Mouse (Mus musculus): ENCODE data around the gene Bspry. TPM values are rescaled to one million over a fixed set of nuclear protein-coding genes. Genes with fewer than 3 reads are reported as not detected.

Gene Bspry
- polyA plus RNA-seq, 1 experiment from 2014 or later, result 1.1 TPM

- no peak overlapping the region for H3K4me3 ChIP-seq
- H3K9me3 ChIP-seq, result no peaks in the 10 kb centered on the region
- no peak overlapping the region for H3K4me2 ChIP-seq
- H3K27ac ChIP-seq (replicated peaks), result no peak overlapping the region
- ATAC-seq (ENCODE audit: low FRiP score, low read depth), result no peak
- H3K27me3 ChIP-seq, result 0 out of 2 replicates have a peak, but pooled peaks cover 4% of the 10 kb centered on the region
- H3K9ac ChIP-seq, result no peak overlapping the region
- no peaks in the 10 kb centered on the region for H3K4me1 ChIP-seq (replicated peaks)
- H3K36me3 ChIP-seq, result no peaks in the 10 kb centered on the region
- 89% methylated on average over 8 of the region's 8 CpGs for WGBS
These were observed 5.8 kb downstream of the Bspry start for GRCm38 (mm10) chr4:62485450-62486161.

GRCm38 (mm10) chr4:62486162-62486696 is 6.4 kb downstream of the Bspry start:
- Histone ChIP-seq H3K27me3 (0 out of 2 replicates have a peak, but pooled peaks cover 4% of the 10 kb centered on the region), H3K9me3 (no peaks in the 10 kb centered on the region), H3K36me3 (no peaks in the 10 kb centered on the region), H3K4me1 (replicated peaks) (no peaks in the 10 kb centered on the region), H3K4me2 (no peak overlapping the region), H3K27ac (replicated peaks) (no peak overlapping the region), H3K4me3 (no peak overlapping the region), H3K9ac (no peak overlapping the region)
- WGBS, result 95% methylated on average over 15 of the region's 15 CpGs
- ATAC-seq (ENCODE audit: low FRiP score, low read depth), result no peak

GRCm38 (mm10) chr4:62487172-62487571 is 7.3 kb downstream of the Bspry start:
- Histone ChIP-seq H3K9ac (no peak overlapping the region), H3K27ac (replicated peaks) (no peak overlapping the region), H3K4me3 (no peak overlapping the region), H3K9me3 (no peaks in the 10 kb centered on the region), H3K4me1 (replicated peaks) (no peaks in the 10 kb centered on the region), H3K4me2 (no peak overlapping the region), H3K36me3 (no peaks in the 10 kb centered on the region), H3K27me3 (no peaks in the 10 kb centered on the region)
- no peak for ATAC-seq (ENCODE audit: low FRiP score, low read depth)
- 92% methylated on average over 5 of the region's 5 CpGs for WGBS

GRCm38 (mm10) chr4:62487914-62488313 is 8.1 kb downstream of the Bspry start:
- no peak for ATAC-seq (ENCODE audit: low FRiP score, low read depth)
- Histone ChIP-seq H3K27me3 (no peaks in the 10 kb centered on the region), H3K36me3 (no peaks in the 10 kb centered on the region), H3K9me3 (no peaks in the 10 kb centered on the region), H3K9ac (no peak overlapping the region), H3K4me3 (no peak overlapping the region), H3K27ac (replicated peaks) (no peak overlapping the region), H3K4me2 (no peak overlapping the region), H3K4me1 (replicated peaks) (no peaks in the 10 kb centered on the region)
- 74% methylated on average over 2 of the region's 2 CpGs for WGBS

GRCm38 (mm10) chr4:62492682-62493081 is 12.8 kb downstream of the Bspry start:
- H3K27ac ChIP-seq (replicated peaks), result no peak overlapping the region
- no peaks in the 10 kb centered on the region for H3K4me1 ChIP-seq (replicated peaks)
- no peaks in the 10 kb centered on the region for H3K9me3 ChIP-seq
- no peak for ATAC-seq (ENCODE audit: low FRiP score, low read depth)
- 0 out of 2 replicates have a peak, but pooled peaks cover 2% of the 10 kb centered on the region for H3K36me3 ChIP-seq
- no peak overlapping the region for H3K9ac ChIP-seq
- no peaks in the 10 kb centered on the region for H3K27me3 ChIP-seq
- WGBS, result 72% methylated on average over 2 of the region's 2 CpGs
- no peak overlapping the region for H3K4me2 ChIP-seq
- H3K4me3 ChIP-seq, result no peak overlapping the region

- no peaks in the 10 kb centered on the region for H3K4me1 ChIP-seq (replicated peaks)
- no peak overlapping the region for H3K9ac ChIP-seq
- H3K27me3 ChIP-seq, result no peaks in the 10 kb centered on the region
- no peak overlapping the region for H3K4me3 ChIP-seq
- ATAC-seq (ENCODE audit: low FRiP score, low read depth), result no peak
- 67% methylated on average over 9 of the region's 9 CpGs for WGBS
- H3K36me3 ChIP-seq, result peaks cover 12% of the 10 kb centered on the region
- no peak overlapping the region for H3K27ac ChIP-seq (replicated peaks)
- H3K9me3 ChIP-seq, result no peaks in the 10 kb centered on the region
- H3K4me2 ChIP-seq, result no peak overlapping the region
These were observed 14.4 kb downstream of the Bspry start for GRCm38 (mm10) chr4:62494230-62494629.

GRCm38 (mm10) chr4:62495946-62496345 is 16.1 kb downstream of the Bspry start:
- ATAC-seq (ENCODE audit: low FRiP score, low read depth), result no peak
- no peak overlapping the region for H3K4me2 ChIP-seq
- H3K27ac ChIP-seq (replicated peaks), result no peak overlapping the region
- H3K9me3 ChIP-seq, result no peaks in the 10 kb centered on the region
- H3K9ac ChIP-seq, result no peak overlapping the region
- no peaks in the 10 kb centered on the region for H3K27me3 ChIP-seq
- no peak overlapping the region for H3K4me3 ChIP-seq
- peaks cover 2% of the 10 kb centered on the region for H3K4me1 ChIP-seq (replicated peaks)
- peaks cover 16% of the 10 kb centered on the region for H3K36me3 ChIP-seq
- WGBS, result 78% methylated on average over 8 of the region's 8 CpGs

GRCm38 (mm10) chr4:62496815-62497214 is 17.0 kb downstream of the Bspry start:
- H3K36me3 ChIP-seq, result peaks cover 16% of the 10 kb centered on the region
- H3K9ac ChIP-seq, result no peak overlapping the region
- peaks cover 9% of the 10 kb centered on the region for H3K4me1 ChIP-seq (replicated peaks)
- no peak overlapping the region for H3K27ac ChIP-seq (replicated peaks)
- 0 out of 2 replicates have a peak, but pooled peaks have one; percentile 35 for ATAC-seq (ENCODE audit: low FRiP score, low read depth)
- 70% methylated on average over 8 of the region's 8 CpGs for WGBS
- H3K4me2 ChIP-seq, result no peak overlapping the region
- H3K9me3 ChIP-seq, result no peaks in the 10 kb centered on the region
- H3K27me3 ChIP-seq, result no peaks in the 10 kb centered on the region
- H3K4me3 ChIP-seq, result no peak overlapping the region

GRCm38 (mm10) chr4:62500799-62501198 is 20.9 kb downstream of the Bspry start:
- H3K36me3 ChIP-seq, result peaks cover 16% of the 10 kb centered on the region
- H3K9ac ChIP-seq, result no peak overlapping the region
- H3K4me1 ChIP-seq (replicated peaks), result peaks cover 12% of the 10 kb centered on the region
- H3K4me3 ChIP-seq, result no peak overlapping the region
- no peak for ATAC-seq (ENCODE audit: low FRiP score, low read depth)
- H3K27ac ChIP-seq (replicated peaks), result no peak overlapping the region
- no peaks in the 10 kb centered on the region for H3K9me3 ChIP-seq
- H3K4me2 ChIP-seq, result peak overlapping the region; percentile 73
- no peaks in the 10 kb centered on the region for H3K27me3 ChIP-seq
- WGBS, result 88% methylated on average over 4 of the region's 4 CpGs

GRCm38 (mm10) chr4:62501534-62501933 is 21.7 kb downstream of the Bspry start:
- peaks cover 16% of the 10 kb centered on the region for H3K36me3 ChIP-seq
- peak overlapping the region; percentile 73 for H3K4me2 ChIP-seq
- ATAC-seq (ENCODE audit: low FRiP score, low read depth), result no peak; the same call in 1 of the 2 replicates
- H3K27me3 ChIP-seq, result no peaks in the 10 kb centered on the region
- peak overlapping the region; percentile 76 for H3K27ac ChIP-seq (replicated peaks)
- no peaks in the 10 kb centered on the region for H3K9me3 ChIP-seq
- under 1% methylated on average over 7 of the region's 7 CpGs for WGBS
- peaks cover 12% of the 10 kb centered on the region for H3K4me1 ChIP-seq (replicated peaks)
- H3K9ac ChIP-seq, result peak overlapping the region; percentile 63
- H3K4me3 ChIP-seq, result peak overlapping the region; percentile 77

GRCm38 (mm10) chr4:62501964-62502732 is 22.3 kb downstream of the Bspry start:
- peak; percentile 97 for ATAC-seq (ENCODE audit: low FRiP score, low read depth)

GRCm38 (mm10) chr4:62502969-62503368 is 23.1 kb downstream of the Bspry start:
- Histone ChIP-seq H3K27me3 (no peaks in the 10 kb centered on the region), H3K27ac (replicated peaks) (no peak overlapping the region), H3K4me3 (no peak overlapping the region), H3K4me1 (replicated peaks) (peaks cover 12% of the 10 kb centered on the region), H3K36me3 (peaks cover 15% of the 10 kb centered on the region), H3K9me3 (no peaks in the 10 kb centered on the region), H3K4me2 (no peak overlapping the region), H3K9ac (no peak overlapping the region)
- WGBS, result 78% methylated on average over 7 of the region's 7 CpGs
- ATAC-seq (ENCODE audit: low FRiP score, low read depth), result no peak

More at GRCm38 (mm10) chr4:62501964-62502732, 22.3 kb downstream of the Bspry start:
- WGBS, result 1% methylated on average over 35 of the region's 38 CpGs
- Histone ChIP-seq H3K9me3 (no peaks in the 10 kb centered on the region), H3K4me3 (peak overlapping the region; percentile 77), H3K9ac (peak overlapping the region; percentile 63), H3K27ac (replicated peaks) (peak overlapping the region; percentile 76), H3K4me2 (peak overlapping the region; percentile 73), H3K4me1 (replicated peaks) (peaks cover 12% of the 10 kb centered on the region), H3K36me3 (peaks cover 15% of the 10 kb centered on the region), H3K27me3 (no peaks in the 10 kb centered on the region)

Measured in hindbrain, embryonic 15.5 days (tissue).